Mouse (Mus musculus) layer of hippocampus, postnatal 36 days (tissue): Measurements from ENCODE around the gene Olfr543. TPM values are rescaled to one million over a fixed set of nuclear protein-coding genes. Genes with fewer than 3 reads are reported as not detected.
A peak's percentile ranks its signal among the peaks of the same experiment; 100 is the strongest.
"Not testable (repeated sequence)": the region's sequence is repeated elsewhere in the genome, so short reads cannot be mapped to it uniquely, and the experiment has no call there.

Source experiments
- DNase-seq, 2 experiments: peaks; one replicate each; pipeline ENCODE4 v3.0.0; 2022
- total RNA-seq, 2 experiments: library from RNA; stranded (reverse); gene quantifications; 2 replicates each; pipeline ENCODE4 v1.2.3; 2021

Olfr543 gene
- total RNA-seq = not detected

DNA sequence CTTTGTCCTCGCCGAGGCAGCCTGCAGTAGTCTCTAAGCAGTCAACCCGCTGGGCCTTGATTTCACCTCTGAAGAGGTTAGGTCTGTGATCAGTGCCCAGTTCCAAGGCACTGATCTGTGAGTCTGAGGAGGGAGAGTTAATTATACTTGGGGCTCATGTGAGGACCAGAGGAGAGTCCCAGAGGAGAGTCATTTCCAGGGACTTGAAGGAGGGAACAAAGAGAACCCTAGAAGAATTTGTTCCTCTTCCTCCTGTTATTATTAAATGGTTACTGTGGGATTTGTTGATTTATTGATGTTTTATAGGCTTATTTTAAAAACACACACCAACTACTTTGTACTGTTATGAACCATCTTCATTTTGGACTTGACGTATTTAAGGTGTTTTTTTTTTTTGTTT lies at the start of gene Olfr543:
TSS of gene Olfr543 (minus strand) at position 101 of the 400 bp plus-strand sequence.
- DNase-seq = no peak

- DNase-seq = no peak
These were observed 47.6 kb upstream of the Olfr543 start for GRCm38 (mm10) chr7:102529052-102529451.

DNA sequence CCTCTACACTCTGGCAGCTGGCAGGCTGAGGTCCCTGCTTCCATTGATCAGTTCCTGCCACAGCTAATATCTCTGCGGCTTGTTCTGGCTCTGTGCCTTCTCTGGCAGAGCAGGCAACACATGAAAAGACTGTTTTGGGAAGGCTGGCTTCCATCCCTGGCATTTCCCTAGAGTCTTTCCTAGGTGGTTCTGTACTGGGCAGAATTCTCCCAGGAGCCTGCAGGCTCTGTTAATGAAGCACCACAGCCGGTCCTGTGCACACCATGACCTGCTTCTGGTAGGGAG lies 35.5 kb upstream of the Olfr543 start:
- DNase-seq = peak; percentile 8 to 26

- DNase-seq = no peak
These were observed 35.0 kb upstream of the Olfr543 start for GRCm38 (mm10) chr7:102516261-102517050.

GRCm38 (mm10) chr7:102514144-102514543 lies 32.7 kb upstream of the Olfr543 start:
- DNase-seq = no peak

- peak; percentile 85 for DNase-seq
These were observed 31.4 kb upstream of the Olfr543 start for GRCm38 (mm10) chr7:102512814-102513435.

- DNase-seq = no peak
These were observed 30.4 kb upstream of the Olfr543 start for GRCm38 (mm10) chr7:102511927-102512326.

DNA sequence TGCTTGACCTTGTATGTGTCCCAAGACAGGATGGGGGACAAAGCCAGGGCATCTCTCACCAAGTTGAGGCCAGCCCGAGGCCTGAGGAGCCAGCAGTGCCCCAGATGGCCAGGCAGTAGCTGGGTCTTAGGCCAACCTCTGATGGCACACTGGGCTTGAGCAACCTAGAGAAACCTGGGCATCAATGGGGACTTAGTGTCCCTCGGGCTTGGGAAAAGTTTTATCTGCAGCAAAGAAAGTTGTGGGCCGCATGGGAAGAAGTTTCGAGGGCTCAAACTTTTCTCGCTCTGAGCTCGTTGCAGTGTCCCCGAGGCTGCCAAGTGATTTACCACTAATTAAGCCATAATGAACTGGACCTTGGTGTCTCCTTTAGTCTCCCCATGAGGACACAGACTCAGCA lies 28.2 kb upstream of the Olfr543 start:
- no peak for DNase-seq

DNA sequence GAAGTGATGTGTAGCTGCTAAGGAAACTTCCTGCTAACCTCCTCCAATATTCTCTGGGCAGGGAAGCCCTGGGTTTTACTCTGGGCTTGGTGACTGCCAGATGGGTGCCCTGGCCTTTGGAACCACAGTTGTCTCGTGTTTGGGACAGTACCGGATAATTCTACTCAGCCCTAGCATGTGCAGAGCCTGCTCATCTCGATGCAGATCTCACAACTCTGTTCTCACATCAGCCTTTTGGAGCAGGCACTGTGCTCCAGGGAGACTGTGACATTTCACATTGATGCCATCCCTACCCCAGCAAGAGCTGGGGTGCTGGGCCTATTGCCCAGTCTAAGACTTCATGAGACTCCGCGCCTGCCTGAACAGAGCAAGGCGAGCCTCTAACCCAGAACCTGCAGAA lies 27.2 kb upstream of the Olfr543 start:
- DNase-seq = no peak

DNA sequence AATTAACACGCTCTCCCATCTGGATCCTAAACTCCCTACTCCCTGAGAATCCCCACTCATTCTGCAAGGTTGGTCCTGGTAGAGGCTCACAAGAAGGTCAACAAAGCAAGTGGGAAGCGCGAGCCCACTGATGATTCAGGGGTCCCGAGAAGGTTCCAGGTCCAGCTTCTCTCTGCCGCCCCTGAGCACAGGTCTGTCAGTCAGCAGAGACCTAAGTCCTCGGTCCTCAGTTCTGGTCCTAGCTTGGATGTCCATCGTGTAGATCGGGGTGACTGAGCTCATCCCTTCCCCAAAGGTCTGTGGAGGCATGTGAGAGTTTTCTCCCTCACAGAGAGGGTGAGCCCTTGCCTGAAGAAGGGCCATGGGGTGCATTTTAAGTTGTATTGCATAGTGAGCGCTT lies 26.6 kb upstream of the Olfr543 start:
- DNase-seq = no peak

DNA sequence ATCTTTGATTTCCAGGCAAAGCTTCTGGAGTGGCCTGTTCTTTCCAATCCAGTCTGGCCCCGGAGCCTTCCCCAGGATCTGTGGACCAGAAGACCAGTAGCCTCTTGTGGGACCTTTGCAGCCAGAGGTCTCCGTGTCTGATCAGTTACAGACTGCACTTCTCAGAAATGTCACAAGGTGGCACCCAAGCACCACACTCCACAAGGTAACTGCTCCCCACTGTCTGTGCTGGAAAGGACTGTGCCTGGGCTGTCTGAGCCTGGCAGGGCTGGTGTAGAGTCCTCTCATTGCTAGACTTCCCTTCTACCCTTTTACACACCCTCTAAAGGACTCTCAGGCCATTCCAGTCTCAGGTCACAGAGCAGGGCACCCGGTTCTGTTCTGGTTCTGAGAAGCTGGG lies 25.4 kb upstream of the Olfr543 start:
- peak; percentile 66 to 74 for DNase-seq

DNA sequence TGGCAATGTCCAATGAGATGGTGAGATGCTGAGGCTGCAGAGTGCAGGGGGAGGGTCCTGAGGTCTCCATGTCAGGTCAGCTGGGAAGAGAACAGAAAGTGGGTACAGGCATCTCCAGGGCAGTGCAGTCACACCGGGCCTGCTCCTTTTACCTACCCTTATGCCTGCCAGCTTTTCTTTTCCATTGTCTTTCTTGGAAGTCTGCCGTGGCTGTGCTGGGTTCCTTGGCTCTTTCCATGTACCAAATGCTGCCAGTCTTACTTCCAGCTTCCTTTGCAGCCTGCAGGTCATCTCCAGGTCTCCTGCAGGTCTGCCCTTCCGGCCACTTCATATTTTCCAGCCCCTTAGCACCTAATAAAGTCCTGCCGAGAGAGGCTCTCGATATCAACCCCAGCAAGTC lies 20.5 kb upstream of the Olfr543 start:
- no peak for DNase-seq

DNA sequence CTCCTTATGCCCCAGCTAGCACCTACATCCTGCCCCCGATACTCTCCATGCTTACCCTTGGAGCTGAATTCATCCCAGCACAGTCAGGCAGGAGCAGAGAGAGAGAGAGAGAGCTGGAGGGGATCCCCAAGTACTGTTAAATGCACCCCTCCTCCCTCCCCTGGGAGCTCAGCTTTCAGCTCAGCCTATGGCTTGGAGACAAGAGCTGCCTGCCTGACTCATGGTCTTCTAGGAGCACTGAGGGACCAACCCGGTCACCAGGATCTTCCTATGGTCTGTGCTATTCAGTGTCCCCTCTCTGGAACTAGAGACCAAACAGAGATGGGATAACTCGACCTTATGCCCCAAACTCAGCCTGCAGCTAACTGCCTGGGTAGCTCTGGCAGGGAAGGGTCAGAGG lies 18.0 kb upstream of the Olfr543 start, which contains the start of gene Olfr545:
TSS of gene Olfr545 (minus strand) at position 101 of the 400 bp plus-strand sequence.
- DNase-seq = no peak

GRCm38 (mm10) chr7:102494416-102494815 lies 12.9 kb upstream of the Olfr543 start:
- not testable (repeated sequence) for DNase-seq

- DNase-seq = no peak
These were observed 6.7 kb upstream of the Olfr543 start, which contains the start of gene Olfr544 for GRCm38 (mm10) chr7:102488161-102488560. Gene Olfr544, minus strand, starts transcription at chr7:102488313.

DNA sequence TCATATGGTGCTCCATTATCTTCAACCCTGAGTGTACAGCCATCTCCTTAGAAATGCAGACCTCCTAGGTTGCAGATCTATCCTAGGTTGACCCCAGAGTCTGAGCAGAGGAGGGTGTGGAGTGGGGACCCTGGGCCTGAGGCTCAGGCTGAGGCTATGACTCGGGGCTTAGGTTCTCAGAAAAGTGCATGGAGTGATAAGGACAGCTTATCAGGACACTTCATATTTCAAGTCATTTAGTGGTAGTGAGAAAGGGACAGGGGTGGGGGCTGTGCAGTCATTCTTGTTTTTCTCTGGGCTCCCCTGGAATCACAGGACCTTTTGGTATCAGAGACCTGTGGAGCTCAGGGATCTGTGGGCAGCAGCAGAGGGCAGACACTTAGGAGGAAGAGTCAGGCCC lies 4.6 kb upstream of the Olfr543 start:
- DNase-seq = no peak

GRCm38 (mm10) chr7:102484766-102485165 lies 3.3 kb upstream of the Olfr543 start:
- DNase-seq = not testable (repeated sequence)

DNA sequence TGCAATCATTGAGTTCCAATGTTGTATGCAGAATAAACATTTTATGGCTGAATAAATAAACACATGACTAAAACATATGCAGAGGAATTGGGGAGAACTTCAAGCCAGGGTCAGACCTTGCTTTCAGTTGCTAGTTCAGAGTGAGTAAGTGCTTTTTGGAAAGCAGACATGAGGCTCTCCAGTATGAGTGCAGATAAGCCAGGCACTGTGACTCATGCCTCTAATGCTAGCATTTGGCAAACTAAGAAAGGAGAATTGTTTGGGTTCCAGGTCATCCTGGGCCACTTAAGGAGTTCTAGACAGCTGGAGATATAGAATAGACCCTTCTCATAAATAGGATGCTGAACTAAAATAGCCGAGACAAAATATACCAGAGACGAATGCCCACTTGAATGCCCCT lies 2.2 kb upstream of the Olfr543 start:
- DNase-seq = no peak

DNA sequence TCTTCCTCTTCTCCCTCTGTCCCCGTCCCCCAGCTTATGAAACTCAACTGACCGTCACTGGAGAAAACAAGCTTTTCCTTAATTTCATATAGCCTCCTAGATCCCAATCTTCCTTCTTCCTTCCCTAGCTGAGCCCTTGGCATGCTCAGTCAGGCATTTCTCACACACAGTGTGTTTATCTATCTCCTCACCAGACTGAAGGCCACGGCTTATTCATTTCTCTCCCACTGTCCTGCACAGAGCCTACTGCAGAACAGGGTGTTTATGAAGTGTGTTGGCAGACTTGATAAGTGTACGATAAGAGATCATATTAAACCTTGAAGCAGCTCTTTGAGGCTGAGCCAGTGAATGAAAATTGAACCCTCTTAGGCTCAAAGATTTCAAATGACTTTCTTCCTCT lies 658 bp downstream of the Olfr543 start:
- no peak for DNase-seq

DNA sequence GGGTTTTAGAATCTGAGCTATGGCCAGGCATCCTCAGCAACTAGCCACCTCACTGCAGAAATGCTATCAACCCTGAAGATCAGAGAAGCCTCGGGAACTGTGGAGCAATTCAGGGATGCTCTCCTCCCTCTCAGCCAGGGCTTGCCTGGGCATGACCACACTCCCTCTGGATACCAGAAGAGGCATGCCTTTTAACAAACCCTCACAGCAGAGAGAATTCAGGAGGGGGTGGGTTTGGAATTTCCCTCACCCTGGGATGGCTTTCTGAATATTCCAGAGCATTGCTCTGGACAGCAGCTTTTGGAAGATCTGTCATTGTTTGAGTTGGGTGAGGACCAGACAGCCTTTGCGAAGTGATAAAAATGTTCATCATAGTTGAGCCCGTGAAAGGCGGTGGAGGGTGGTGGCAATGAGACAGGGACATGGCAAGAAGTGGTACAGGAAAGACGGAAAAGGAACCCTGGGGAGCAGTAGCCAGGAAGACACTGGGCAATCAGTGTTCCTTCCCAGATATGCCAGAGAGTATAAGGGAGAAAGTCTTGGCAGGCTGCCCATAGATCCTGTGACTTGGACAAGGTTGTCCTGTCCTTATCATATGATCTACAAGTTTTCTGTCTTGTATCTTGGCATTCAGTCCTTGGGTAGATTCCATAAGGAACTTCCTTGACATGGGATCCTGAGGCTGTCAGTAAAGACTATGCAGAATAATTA lies 2.0 kb downstream of the Olfr543 start:
- DNase-seq = no peak

GRCm38 (mm10) chr7:102478926-102479325 lies 2.6 kb downstream of the Olfr543 start:
- no peak for DNase-seq

- DNase-seq = no peak
These were observed 3.1 kb downstream of the Olfr543 start for GRCm38 (mm10) chr7:102478425-102478824.

GRCm38 (mm10) chr7:102477377-102477776 lies 4.1 kb downstream of the Olfr543 start:
- no peak for DNase-seq

- DNase-seq = no peak
These were observed 4.9 kb downstream of the Olfr543 start for GRCm38 (mm10) chr7:102476601-102477000.
